Mouse (Mus musculus) large intestine, adult 2 months (tissue): Measurements from ENCODE around the gene Lfng. TPM values are rescaled to one million over a fixed set of nuclear protein-coding genes. Genes with fewer than 3 reads are reported as not detected.
A peak's percentile ranks its signal among the peaks of the same experiment; 100 is the strongest.

ENCODE experiments used
- DNase-seq: peaks from one replicate; pipeline ENCODE4 v3.0.0-alpha.2; 2012; ENCODE audit warnings: low read depth, low spot score
- whole genome bisulfite sequencing: fragments of 180-500 bp; shearing (Covaris S2); methylation state at CpG from one replicate; pipeline ENCODE4 v1.1.7; 2018; 5-methylcytosine and 5-hydroxymethylcytosine counted together
- polyA plus RNA-seq: library from polyadenylated mRNA; depleted of rRNA; stranded (reverse); fragments of >200 nt; gene quantifications from 2 replicates; pipeline ENCODE4 v1.2.3, GENCODE M21; 2012; rRNA removed

Gene Lfng
- polyA plus RNA-seq, 1 experiment: 32.6 TPM

DNA sequence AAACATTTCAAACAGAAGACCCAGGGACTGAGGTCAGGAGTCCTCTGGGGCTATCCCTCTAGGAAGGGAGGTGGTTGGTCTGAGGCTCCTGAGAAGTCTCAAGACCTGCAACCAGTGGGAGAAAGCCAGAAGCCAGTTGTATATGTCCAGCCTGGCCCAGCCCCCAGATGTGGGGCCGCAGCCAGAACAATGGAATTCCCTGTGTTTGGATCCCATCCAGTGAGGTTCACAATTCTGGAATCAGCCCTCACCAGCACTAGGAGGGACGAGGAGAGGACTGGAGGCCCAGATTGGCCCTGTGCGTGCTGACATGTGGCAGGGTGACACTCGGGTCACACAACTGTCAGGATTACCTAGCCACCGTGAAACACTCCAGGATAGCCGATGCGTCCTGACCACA is 45.5 kb downstream of the Lfng start:
- DNase-seq: no peak
- WGBS: 65% methylated on average over 7 of the region's 7 CpGs

DNA sequence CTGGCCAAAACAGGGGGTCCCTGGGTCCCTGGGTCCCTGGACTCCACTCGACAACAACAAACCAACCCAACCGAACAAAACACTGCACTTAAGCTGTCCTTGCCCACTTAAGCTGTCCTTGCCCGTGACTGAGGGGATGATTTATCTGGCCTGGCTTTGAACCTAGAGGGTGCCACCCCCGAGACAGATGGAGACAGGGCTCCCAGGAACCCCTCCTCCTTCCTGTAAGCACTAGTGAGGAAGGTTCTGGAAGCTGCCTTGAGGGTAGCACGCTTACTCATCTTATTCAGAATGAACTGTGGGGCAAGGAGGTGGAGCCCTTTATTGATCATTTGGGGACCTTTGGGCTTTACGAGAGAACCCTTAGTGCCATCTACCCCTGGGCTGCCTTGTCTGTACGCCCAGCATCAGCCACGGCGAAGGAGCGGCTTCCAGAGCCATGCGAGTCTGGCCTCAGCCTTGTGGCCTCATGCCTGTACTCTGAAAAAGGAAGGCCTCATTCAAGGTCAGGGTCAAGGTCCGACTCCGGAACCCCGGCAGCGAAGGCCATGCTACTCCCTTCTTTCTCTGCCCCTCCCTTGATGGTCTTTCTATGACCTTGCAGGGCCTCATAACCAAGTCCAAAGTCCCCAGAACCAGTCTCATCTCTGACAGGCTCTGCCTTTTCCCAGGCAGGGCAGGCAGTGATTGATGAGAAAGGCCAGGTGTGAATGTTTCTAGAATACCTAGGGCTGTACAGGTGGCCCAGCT is 47.2 kb downstream of the Lfng start:
- 48% methylated on average over 15 of the region's 15 CpGs for WGBS
- peak; percentile 56 for DNase-seq

DNA sequence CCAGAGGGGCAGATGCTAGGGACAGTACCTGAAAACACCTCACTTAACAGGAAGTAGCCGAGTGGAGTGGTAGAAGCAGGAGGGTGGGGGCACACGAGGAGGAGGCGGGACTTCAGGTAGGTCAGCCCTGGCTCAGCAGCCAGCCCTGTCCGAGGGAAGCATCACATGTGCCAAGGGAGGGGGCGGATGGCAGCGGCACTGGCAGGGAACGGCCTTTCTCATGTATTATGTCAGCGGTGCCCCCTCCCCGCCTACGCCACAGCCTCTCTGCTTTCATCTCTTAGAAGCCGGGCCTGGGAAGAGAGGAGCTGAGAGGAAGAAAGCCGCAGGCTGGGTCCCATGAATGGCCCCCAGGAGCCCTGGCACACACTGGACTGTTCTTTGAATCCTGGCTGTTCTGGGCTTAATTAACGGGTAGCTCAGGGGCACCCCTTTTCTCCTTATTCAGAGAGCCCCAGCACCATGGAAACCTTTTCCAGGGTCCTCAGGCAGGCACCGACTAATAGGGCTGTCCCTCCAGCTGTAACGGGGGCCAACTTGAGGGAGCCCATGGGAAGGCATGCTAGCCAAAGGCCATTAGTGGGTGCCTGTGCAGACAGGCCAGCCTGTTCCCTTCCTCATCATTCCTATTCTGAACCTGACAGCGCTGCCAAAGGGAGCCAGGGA is 52.6 kb downstream of the Lfng start:
- DNase-seq: no peak
- 51% methylated on average over 16 of the region's 16 CpGs for WGBS

DNA sequence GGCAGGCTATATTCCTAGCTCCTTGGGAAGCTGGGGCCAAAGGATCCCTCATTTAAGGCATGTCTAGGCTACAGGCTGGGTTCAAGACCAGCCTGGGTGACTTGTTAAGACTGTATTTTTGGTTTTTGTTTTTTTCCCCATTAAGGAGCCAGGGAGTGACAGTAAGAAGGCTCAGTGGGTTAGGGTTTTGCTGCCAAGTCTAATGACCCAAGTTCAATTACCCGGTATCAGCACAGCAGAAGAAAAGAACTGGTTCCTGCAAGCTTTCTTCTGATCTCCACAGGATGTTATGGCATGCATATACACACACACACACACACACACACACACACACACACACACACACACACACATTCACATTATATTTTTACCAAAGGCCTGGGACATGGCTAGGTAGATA is 53.3 kb downstream of the Lfng start:
- DNase-seq: no peak
- 33% methylated on average over 1 of the region's 1 CpGs for WGBS

DNA sequence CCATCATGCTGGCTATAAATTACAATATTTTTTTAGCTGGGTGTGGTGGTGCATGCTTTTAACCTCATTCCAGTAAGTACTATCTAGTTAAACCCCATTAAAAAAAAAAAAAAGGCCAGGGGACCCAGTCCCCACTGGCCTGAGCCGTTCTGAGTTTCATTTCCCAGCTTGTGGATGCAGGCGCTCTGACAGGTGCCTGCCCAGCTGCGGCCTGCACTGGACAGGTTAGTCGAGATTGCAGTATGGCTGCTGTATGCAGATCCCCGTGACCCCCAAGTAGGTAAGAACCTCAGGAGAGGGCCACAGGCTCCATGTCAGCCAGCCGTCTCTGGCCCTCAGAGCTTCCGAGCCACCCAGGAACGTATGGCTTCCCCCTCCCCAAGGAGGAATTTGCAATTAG is 54.3 kb downstream of the Lfng start:
- 55% methylated on average over 8 of the region's 8 CpGs for WGBS
- DNase-seq: no peak

DNA sequence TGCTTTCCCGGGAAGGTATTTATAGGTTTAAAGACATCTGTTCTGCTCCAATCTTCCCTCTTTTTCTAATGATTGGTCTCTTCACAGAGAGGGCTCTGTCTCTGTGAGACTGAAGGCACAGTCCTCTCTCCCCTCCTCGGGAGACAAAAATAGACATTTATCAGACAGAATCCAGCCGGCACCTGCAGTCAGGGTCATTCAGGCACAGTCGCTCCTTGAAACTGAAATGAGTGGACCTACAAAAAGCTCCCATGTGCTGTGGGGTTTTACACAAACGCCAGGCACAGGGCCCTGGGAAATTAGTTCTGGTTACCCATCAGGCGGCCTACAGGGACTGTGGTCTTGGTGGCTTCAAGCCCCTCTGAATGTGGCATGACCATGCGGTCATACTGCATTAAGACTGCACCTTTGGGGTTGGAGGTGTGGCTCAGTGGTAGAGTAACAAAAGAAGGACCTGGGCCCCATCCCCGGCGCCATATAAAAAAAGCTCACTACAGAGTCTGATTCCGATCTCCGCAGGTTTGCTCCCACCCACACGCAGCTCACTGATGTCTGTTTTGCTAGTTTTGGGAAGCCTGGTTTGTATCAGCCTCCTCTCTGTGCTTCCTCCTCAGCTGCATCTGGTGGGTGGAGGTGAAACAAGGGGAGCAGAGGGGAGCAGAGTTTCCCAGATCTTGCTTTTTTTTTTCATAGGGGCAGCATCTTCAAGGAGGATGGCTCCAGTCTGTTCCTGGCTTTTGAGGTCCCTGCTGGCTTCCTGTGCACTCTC is 54.9 kb downstream of the Lfng start:
- no peak for DNase-seq
- WGBS: 68% methylated on average over 12 of the region's 12 CpGs

DNA sequence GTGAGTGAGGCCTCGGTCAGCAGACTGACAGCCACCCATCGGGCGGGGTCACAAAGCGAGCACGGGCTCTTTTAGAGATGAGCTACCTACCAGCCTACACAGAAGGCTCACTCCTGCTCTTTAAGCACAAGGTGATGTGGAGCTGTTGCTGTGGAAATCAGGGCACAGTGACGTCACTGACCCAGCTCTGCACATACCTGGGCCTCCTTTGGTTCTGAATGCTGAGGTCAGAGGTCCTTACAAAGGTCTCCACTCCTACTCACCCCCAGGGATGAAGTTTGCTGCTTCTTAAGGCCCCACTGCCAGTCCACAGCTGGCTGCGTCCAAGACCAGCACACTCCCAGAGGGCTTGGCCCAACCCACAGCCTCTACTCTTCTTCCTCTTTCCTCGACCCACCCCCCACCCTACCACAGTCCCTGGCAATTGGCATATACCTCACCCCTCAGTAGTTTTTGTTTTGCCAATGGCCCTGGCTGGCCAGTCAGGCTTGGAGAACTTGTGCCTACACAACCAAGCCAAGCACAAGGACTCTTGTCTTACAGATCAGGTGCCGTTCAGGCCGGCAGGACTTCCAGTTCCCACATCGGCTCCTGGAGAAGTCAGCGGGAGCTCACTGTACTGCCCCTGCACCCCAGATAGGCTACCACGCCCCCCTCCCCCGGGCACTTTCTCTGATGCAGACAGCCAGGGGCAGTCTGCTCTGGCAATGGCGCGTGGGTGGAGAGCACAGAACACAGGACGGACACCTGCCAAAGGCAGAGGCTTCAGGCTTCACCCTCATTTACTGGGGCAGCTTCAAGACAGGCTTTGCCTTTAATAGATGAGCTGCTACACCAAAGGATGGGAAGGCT is 55.8 kb downstream of the Lfng start:
- 30% methylated on average over 17 of the region's 17 CpGs for WGBS
- no peak for DNase-seq

DNA sequence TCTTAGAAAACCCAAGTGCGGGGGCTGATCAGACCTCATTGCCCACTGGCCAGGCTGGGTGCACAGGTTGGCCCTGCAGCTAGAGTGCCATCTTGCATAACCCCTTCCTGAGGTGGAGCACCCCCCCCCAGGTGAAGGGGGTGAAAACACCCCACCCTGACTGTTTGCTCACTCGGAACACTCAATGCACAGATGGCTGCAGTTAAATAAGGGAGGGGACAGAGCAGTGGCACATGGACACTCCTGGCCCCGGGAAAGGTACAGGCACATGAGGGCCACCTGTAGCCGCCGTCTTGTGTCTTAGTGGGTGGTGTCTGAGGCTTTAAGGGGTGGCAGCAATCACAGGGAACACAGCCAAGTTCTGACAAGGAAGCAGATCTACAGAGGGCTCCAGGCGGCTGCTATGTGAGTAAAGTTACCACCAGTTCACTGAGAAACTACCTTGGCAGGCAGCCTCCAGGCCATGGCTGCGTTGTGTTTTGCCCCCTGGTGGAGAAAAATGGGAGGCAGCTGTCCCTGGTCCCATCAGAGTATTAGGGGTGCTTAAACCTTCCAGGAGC is 56.6 kb downstream of the Lfng start:
- 13% methylated on average over 7 of the region's 7 CpGs for WGBS
- DNase-seq: peak; percentile 78

Other genes with a start within 250 kb of the Lfng start
- gene Snx8, start 218.1 kb upstream of the Lfng start, polyA plus RNA-seq: 8.8 and 8.9 TPM in 2 replicates
- 85.5 and 96.5 TPM in 2 replicates for gene Eif3b, start 188.0 kb upstream of the Lfng start, polyA plus RNA-seq
- gene Gm4869, start 161.7 kb upstream of the Lfng start, polyA plus RNA-seq: 0.03 TPM in 1 of 2 replicates, not detected in the other
- gene Chst12, start 101.8 kb upstream of the Lfng start, polyA plus RNA-seq: 13.1 and 16.8 TPM in 2 replicates
- not detected in 2 replicates for gene Grifin, start 42.2 kb upstream of the Lfng start, polyA plus RNA-seq
- 40.8 and 52.7 TPM in 2 replicates for gene Ttyh3, start 41.7 kb downstream of the Lfng start, polyA plus RNA-seq
- gene Iqce, start 95.1 kb downstream of the Lfng start, polyA plus RNA-seq: 6.7 and 7.7 TPM in 2 replicates
- gene Brat1, start 97.7 kb downstream of the Lfng start, polyA plus RNA-seq: 11.0 and 16.6 TPM in 2 replicates
- 3.7 and 4.2 TPM in 2 replicates for gene Amz1, start 116.8 kb downstream of the Lfng start, polyA plus RNA-seq
- gene Gna12, start 223.1 kb downstream of the Lfng start, polyA plus RNA-seq: 35.9 and 37.1 TPM in 2 replicates